Mouse (Mus musculus) hindbrain, embryonic 14.5 days (tissue): ENCODE measurements around the gene Tubb5. TPM values are rescaled to one million over a fixed set of nuclear protein-coding genes. Genes with fewer than 3 reads are reported as not detected.

Experiments
- ATAC-seq: fragments of 200-750 bp; cut with Nextera tagmentation; 2 replicates; pipeline ENCODE4 v1.8.0; 2017; ENCODE audit warnings: moderate number of reproducible peaks, mild to moderate bottlenecking, moderate TSS enrichment, moderate library complexity; ENCODE audit not compliant: low FRiP score
- DNase-seq: peaks from one replicate; pipeline ENCODE4 v3.0.0-alpha.2; 2015; ENCODE audit warnings: low spot score
- H3K27ac ChIP-seq: fragments of 300-500 bp; sonication (generic); 2 replicates; pipeline ENCODE4 v1.5.1; 2014; ENCODE audit warnings: mild to moderate bottlenecking, moderate library complexity
- H3K27me3 ChIP-seq: fragments of 300-500 bp; sonication (generic); 2 replicates; pipeline ENCODE4 v1.6.1; 2014; ENCODE audit warnings: mild to moderate bottlenecking, low read length, mixed read lengths; ENCODE audit not compliant: control insufficient read depth, insufficient read depth
- H3K36me3 ChIP-seq: fragments of 300-500 bp; sonication (generic); replicated peaks from 2 replicates; pipeline ENCODE4 v1.6.1; 2014; ENCODE audit not compliant: control insufficient read depth, insufficient read depth
- H3K4me1 ChIP-seq: fragments of 300-500 bp; sonication (generic); replicated peaks from 2 replicates; pipeline ENCODE4 v1.6.1; 2014; ENCODE audit warnings: antibody characterized with exemption, low read length, mixed read lengths; ENCODE audit not compliant: control insufficient read depth, insufficient read depth
- H3K4me2 ChIP-seq: fragments of 300-500 bp; sonication (generic); replicated peaks from 2 replicates; pipeline ENCODE4 v1.6.1; 2014; ENCODE audit warnings: mild to moderate bottlenecking, moderate library complexity
- H3K4me3 ChIP-seq: fragments of 300-500 bp; sonication (generic); replicated peaks from 2 replicates; pipeline ENCODE4 v1.5.1; 2014; ENCODE audit warnings: mild to moderate bottlenecking, low read length
- H3K9ac ChIP-seq: fragments of 300-500 bp; sonication (generic); 2 replicates; pipeline ENCODE4 v1.6.1; 2014
- H3K9me3 ChIP-seq: fragments of 300-500 bp; sonication (generic); 2 replicates; pipeline ENCODE4 v1.6.1; 2016; ENCODE audit warnings: low read length; ENCODE audit not compliant: control insufficient read depth
- WGBS: fragments of 180-500 bp; shearing (Covaris S2); extraction: QIAGEN DNeasy Blood & Tissue Kit; methylation state at CpG from one replicate; pipeline ENCODE4 v1.1.7; 2014; 5-methylcytosine and 5-hydroxymethylcytosine counted together
- polyA plus RNA-seq: library from polyadenylated mRNA; unstranded; fragments of >200 nt; fragmentation: Nextera tagmentation; extraction: Ambion mirVana; gene quantifications from 2 replicates; pipeline ENCODE4 v1.2.1, GENCODE M21; 2014

Tubb5 gene
- polyA plus RNA-seq, 1 experiment from 2014 or later, result 1,664 TPM

GRCm38 (mm10) chr17:35864832-35865353 lies 26.8 kb upstream of the Tubb5 start:
- H3K4me2 ChIP-seq, result peak overlapping the region; percentile 99
- 0 out of 2 replicates have a peak, but pooled peaks cover 7% of the 10 kb centered on the region for H3K36me3 ChIP-seq
- peak overlapping the region; percentile 98 for H3K27ac ChIP-seq
- DNase-seq (no peak), ATAC-seq (no peak)
- 23% methylated on average over 10 of the region's 10 CpGs for WGBS
- H3K9ac ChIP-seq, result peak overlapping the region; percentile 95
- peak overlapping the region; percentile 75 for H3K4me3 ChIP-seq
- H3K27me3 ChIP-seq, result no peaks in the 10 kb centered on the region
- H3K4me1 ChIP-seq, result peaks cover 47% of the 10 kb centered on the region
- H3K9me3 ChIP-seq, result no peaks in the 10 kb centered on the region

- H3K4me3 ChIP-seq, result peak within 1 kb of the TSS; percentile 72
- no peaks in the 10 kb centered on the region for H3K9me3 ChIP-seq
- ATAC-seq, result peak; percentile 89
- H3K36me3 ChIP-seq, result peaks cover 25% of the 10 kb centered on the region
- DNase-seq, result peak; percentile 84
- under 1% methylated on average over 47 of the region's 47 CpGs for WGBS
- H3K4me1 ChIP-seq, result peaks cover 20% of the 10 kb centered on the region
- H3K27ac ChIP-seq, result peak within 1 kb of the TSS; percentile 96
- H3K9ac ChIP-seq, result peak within 1 kb of the TSS; percentile 82
- peak within 1 kb of the TSS; percentile 55 for H3K4me2 ChIP-seq
- H3K27me3 ChIP-seq, result no peaks in the 10 kb centered on the region
Measured at GRCm38 (mm10) chr17:35861198-35861857, 23.2 kb upstream of the Tubb5 start, which contains the start of gene Nrm. Gene Nrm, plus strand, starts transcription at chr17:35861318.

GRCm38 (mm10) chr17:35860831-35861197 lies 22.7 kb upstream of the Tubb5 start:
- no peak for DNase-seq

GRCm38 (mm10) chr17:35859835-35860234 lies 21.7 kb upstream of the Tubb5 start:
- H3K27me3 ChIP-seq, result no peaks in the 10 kb centered on the region
- H3K9me3 ChIP-seq, result no peaks in the 10 kb centered on the region
- DNase-seq, result no peak
- H3K4me2 ChIP-seq, result no peak overlapping the region
- no peak overlapping the region for H3K9ac ChIP-seq
- no peak overlapping the region for H3K4me3 ChIP-seq
- peaks cover 15% of the 10 kb centered on the region for H3K4me1 ChIP-seq
- WGBS, result 69% methylated on average over 2 of the region's 2 CpGs
- peaks cover 28% of the 10 kb centered on the region for H3K36me3 ChIP-seq
- no peak for ATAC-seq
- no peak overlapping the region for H3K27ac ChIP-seq

More at GRCm38 (mm10) chr17:35860831-35861197, 22.7 kb upstream of the Tubb5 start:
- H3K4me1 ChIP-seq, result peaks cover 20% of the 10 kb centered on the region
- WGBS, result 8% methylated on average over 12 of the region's 12 CpGs
- H3K9me3 ChIP-seq, result no peaks in the 10 kb centered on the region
- peaks cover 25% of the 10 kb centered on the region for H3K36me3 ChIP-seq
- peak overlapping the region; percentile 55 for H3K4me2 ChIP-seq
- peak; percentile 9; the same call in 1 of the 2 replicates for ATAC-seq
- H3K27me3 ChIP-seq, result no peaks in the 10 kb centered on the region
- peak overlapping the region; percentile 82 for H3K9ac ChIP-seq
- peak overlapping the region; percentile 72 for H3K4me3 ChIP-seq
- peak overlapping the region; percentile 96 for H3K27ac ChIP-seq

- Histone ChIP-seq H3K9me3 (no peaks in the 10 kb centered on the region), H3K27ac (no peak overlapping the region), H3K4me3 (no peak overlapping the region), H3K4me1 (peaks cover 10% of the 10 kb centered on the region), H3K36me3 (peaks cover 28% of the 10 kb centered on the region), H3K27me3 (no peaks in the 10 kb centered on the region), H3K9ac (no peak overlapping the region), H3K4me2 (no peak overlapping the region)
- no peak for ATAC-seq
- DNase-seq, result no peak
- WGBS, result 83% methylated on average over 1 of the region's 1 CpGs
Measured at GRCm38 (mm10) chr17:35859371-35859770, 21.3 kb upstream of the Tubb5 start.

GRCm38 (mm10) chr17:35850974-35851373 lies 12.9 kb upstream of the Tubb5 start:
- Histone ChIP-seq H3K27ac (no peak overlapping the region), H3K36me3 (peaks cover 81% of the 10 kb centered on the region), H3K9ac (no peak overlapping the region), H3K4me3 (no peak overlapping the region), H3K27me3 (no peaks in the 10 kb centered on the region), H3K4me1 (no peaks in the 10 kb centered on the region), H3K4me2 (no peak overlapping the region), H3K9me3 (no peaks in the 10 kb centered on the region)
- WGBS, result 91% methylated on average over 3 of the region's 3 CpGs
- DNase-seq (no peak), ATAC-seq (no peak)

DNA sequence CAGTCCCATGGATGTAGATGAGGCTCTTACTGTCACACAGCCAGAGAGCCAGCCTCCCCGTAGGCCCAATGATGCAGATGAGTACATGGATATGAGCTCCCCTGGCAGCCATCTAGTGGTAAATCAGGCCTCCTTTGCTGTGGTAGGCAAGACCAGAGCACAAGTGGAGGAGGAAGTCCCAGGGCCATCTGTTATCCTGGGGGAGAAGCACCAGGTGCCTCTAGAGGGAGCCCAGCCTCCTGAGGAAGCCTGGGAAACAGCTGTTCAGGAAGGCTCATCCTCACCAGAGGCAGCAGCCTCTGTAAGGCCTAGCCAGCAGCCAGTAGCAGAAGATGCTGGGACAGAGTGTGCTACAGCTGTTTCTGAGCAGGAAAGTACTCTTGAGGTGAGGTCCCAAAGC lies 10.0 kb upstream of the Tubb5 start:
- DNase-seq, result no peak
- 63% methylated on average over 1 of the region's 1 CpGs for WGBS
- no peak overlapping the region for H3K4me2 ChIP-seq
- H3K4me1 ChIP-seq, result no peaks in the 10 kb centered on the region
- H3K27me3 ChIP-seq, result no peaks in the 10 kb centered on the region
- H3K4me3 ChIP-seq, result no peak overlapping the region
- no peaks in the 10 kb centered on the region for H3K9me3 ChIP-seq
- peaks cover 82% of the 10 kb centered on the region for H3K36me3 ChIP-seq
- H3K27ac ChIP-seq, result no peak overlapping the region
- ATAC-seq, result no peak
- no peak overlapping the region for H3K9ac ChIP-seq

GRCm38 (mm10) chr17:35843514-35843913 lies 5.4 kb upstream of the Tubb5 start:
- H3K4me2 ChIP-seq, result no peak overlapping the region
- no peak for DNase-seq
- H3K27ac ChIP-seq, result no peak overlapping the region
- no peak overlapping the region for H3K4me3 ChIP-seq
- H3K9ac ChIP-seq, result no peak overlapping the region
- peaks cover 40% of the 10 kb centered on the region for H3K36me3 ChIP-seq
- WGBS, result 92% methylated on average over 3 of the region's 3 CpGs
- H3K27me3 ChIP-seq, result no peaks in the 10 kb centered on the region
- H3K4me1 ChIP-seq, result peaks cover 18% of the 10 kb centered on the region
- no peaks in the 10 kb centered on the region for H3K9me3 ChIP-seq
- ATAC-seq, result no peak

- H3K4me3 ChIP-seq, result peak overlapping the region; percentile 45
- no peaks in the 10 kb centered on the region for H3K9me3 ChIP-seq
- peak overlapping the region; percentile 66 for H3K4me2 ChIP-seq
- H3K27ac ChIP-seq, result peak overlapping the region; percentile 38
- 16% methylated on average over 11 of the region's 11 CpGs for WGBS
- H3K4me1 ChIP-seq, result peaks cover 18% of the 10 kb centered on the region
- peak overlapping the region; percentile 52 for H3K9ac ChIP-seq
- ATAC-seq (no peak), DNase-seq (no peak)
- H3K27me3 ChIP-seq, result no peaks in the 10 kb centered on the region
- peaks cover 25% of the 10 kb centered on the region for H3K36me3 ChIP-seq
Measured at GRCm38 (mm10) chr17:35842006-35842405, 3.9 kb upstream of the Tubb5 start.
